Mouse (Mus musculus): ENCODE measurements at regions not wholly inside any gene's neighbourhood (a gene's known extent, or its start where the extent isn't known, plus 50 kb on each side); places are given as distances from the start of the nearest gene placed in this dataset.

DNA sequence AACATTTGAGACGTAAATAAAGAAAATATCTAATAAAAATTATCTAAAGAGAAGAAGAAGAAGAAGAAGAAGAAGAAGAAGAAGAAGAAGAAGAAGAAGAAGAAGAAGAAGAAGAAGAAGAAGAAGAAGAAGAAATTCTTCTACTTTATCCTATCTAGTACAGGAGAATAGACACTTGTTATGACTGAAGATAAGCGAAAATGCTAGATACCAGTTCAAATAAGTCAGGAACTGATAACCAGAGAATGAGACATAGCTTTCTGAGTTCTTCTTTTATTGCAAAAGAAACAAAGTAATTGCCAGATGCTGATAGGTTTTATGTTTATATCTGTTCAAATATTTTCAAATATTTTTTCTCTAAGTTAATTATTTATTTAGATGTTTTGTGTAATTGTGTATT, 2144.1 kb upstream of the Pcdh17 start:
- no peak for DNase-seq

DNA sequence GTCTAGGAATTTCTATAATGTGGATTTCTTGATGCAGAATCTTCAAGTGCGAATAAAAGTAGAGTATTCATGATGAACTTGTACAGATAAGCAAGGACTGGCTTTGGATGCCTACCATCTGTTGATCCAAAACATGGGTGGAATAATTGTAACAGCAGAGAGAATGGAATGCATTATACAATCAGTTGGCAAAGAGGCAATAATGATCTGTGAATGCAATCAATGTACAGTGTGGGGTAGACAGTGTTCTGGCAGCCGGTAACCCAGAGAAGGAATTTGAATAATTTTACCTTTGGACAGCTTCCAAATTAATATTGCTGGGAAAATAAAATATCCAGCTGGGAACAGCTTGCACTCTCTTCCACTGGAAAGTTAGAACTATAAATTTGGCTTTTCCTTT, 2129.9 kb upstream of the Pcdh17 start:
- no peak for DNase-seq

DNA sequence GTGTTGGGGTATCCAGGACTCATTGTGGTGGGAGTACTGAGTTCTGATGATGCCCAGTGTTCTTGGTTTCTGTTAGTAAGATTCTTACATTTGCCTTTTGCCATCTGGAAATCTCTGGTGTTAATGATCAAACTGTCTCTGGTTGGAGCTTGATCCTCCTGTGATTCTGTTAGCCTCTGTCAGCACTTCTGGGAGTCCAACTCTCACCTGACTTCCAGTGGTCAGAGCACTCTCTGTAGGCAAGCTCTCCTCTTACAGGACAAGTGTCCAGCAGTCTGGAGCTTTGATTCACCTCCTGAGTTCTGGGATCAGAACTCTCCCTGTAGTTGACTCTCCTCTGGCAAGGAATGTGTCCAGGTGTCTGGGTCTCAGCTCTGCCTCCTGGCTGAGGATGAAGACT, 2108.5 kb upstream of the Pcdh17 start:
- peak; percentile 48 to 50 for DNase-seq
